Mouse (Mus musculus): Measurements from ENCODE around the gene Cnot6. TPM values are rescaled to one million over a fixed set of nuclear protein-coding genes. Genes with fewer than 3 reads are reported as not detected.

The Cnot6 gene
- polyA plus RNA-seq, 1 experiment from 2014 or later, result 61.5 TPM

DNA sequence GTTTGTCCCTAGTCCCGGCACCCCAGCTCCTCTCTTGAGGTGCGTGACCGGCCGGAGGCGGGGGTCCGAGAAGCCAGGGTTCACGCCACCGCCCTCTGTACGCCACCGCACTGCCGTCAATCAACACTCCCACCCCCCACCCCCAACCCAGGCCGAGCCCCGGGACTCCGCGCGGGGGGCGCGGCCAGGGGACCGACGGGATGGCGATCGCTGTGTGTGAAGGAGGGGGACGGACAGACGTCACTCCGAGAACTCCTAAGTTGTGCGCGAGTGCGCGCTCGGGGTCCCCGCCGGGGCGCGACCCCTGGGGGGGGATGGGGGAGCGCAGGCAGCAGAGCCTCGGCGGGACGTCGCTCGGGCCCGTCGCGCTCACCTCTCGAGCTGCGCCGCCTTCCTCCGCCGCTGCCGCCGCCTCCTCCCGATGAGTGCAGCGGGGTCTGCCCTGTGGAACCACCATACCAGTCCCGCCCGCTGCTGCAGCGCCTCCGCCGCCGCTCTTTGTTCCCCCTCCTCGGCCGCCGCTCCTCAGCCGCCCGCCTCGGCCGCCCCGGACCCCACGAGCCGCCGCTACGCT lies 455 bp downstream of the Cnot6 start:
- Histone ChIP-seq H3K9ac (peak overlapping the region; percentile 95), H3K4me3 (peak overlapping the region; percentile 95), H3K4me1 (replicated peaks) (peaks cover 30% of the 10 kb centered on the region), H3K27me3 (replicated peaks) (no peaks in the 10 kb centered on the region), H3K9me3 (replicated peaks) (no peaks in the 10 kb centered on the region), H3K36me3 (peaks cover 6% of the 10 kb centered on the region; the same call in 1 of the 2 replicates), H3K27ac (ENCODE audit: poor library complexity, severe bottlenecking) (peak overlapping the region; percentile 89), H3K4me2 (peak overlapping the region; percentile 76)
- peak; percentile 56 for ATAC-seq (ENCODE audit: insufficient number of reproducible peaks, low FRiP score)
- under 1% methylated on average over 61 of the region's 70 CpGs for WGBS

- 75% methylated on average over 2 of the region's 2 CpGs for WGBS
- Histone ChIP-seq H3K4me3 (peak overlapping the region; percentile 95), H3K27me3 (replicated peaks) (no peaks in the 10 kb centered on the region), H3K36me3 (peaks cover 14% of the 10 kb centered on the region; the same call in 1 of the 2 replicates), H3K9ac (peak overlapping the region; percentile 95; the same call in 1 of the 2 replicates), H3K4me2 (peak overlapping the region; percentile 76), H3K4me1 (replicated peaks) (peaks cover 35% of the 10 kb centered on the region), H3K27ac (ENCODE audit: poor library complexity, severe bottlenecking) (no peak overlapping the region), H3K9me3 (replicated peaks) (no peaks in the 10 kb centered on the region)
- ATAC-seq (ENCODE audit: insufficient number of reproducible peaks, low FRiP score), result no peak
Observed at GRCm38 (mm10) chr11:49710664-49711063, 1.9 kb downstream of the Cnot6 start.

- no peak overlapping the region for H3K9ac ChIP-seq
- no peaks in the 10 kb centered on the region for H3K9me3 ChIP-seq (replicated peaks)
- 76% methylated on average over 2 of the region's 2 CpGs for WGBS
- H3K27ac ChIP-seq (ENCODE audit: poor library complexity, severe bottlenecking), result no peak overlapping the region
- peaks cover 21% of the 10 kb centered on the region; the same call in 1 of the 2 replicates for H3K36me3 ChIP-seq
- no peak overlapping the region for H3K4me2 ChIP-seq
- no peaks in the 10 kb centered on the region for H3K27me3 ChIP-seq (replicated peaks)
- H3K4me3 ChIP-seq, result no peak overlapping the region
- H3K4me1 ChIP-seq (replicated peaks), result peaks cover 21% of the 10 kb centered on the region
- no peak for ATAC-seq (ENCODE audit: insufficient number of reproducible peaks, low FRiP score)
Observed at GRCm38 (mm10) chr11:49707834-49708233, 4.7 kb downstream of the Cnot6 start.

- Histone ChIP-seq H3K27me3 (replicated peaks) (no peaks in the 10 kb centered on the region), H3K36me3 (peaks cover 39% of the 10 kb centered on the region), H3K9ac (no peak overlapping the region), H3K4me1 (replicated peaks) (peaks cover 9% of the 10 kb centered on the region), H3K4me2 (no peak overlapping the region), H3K27ac (ENCODE audit: poor library complexity, severe bottlenecking) (no peak overlapping the region), H3K4me3 (no peak overlapping the region), H3K9me3 (replicated peaks) (no peaks in the 10 kb centered on the region)
- no peak for ATAC-seq (ENCODE audit: insufficient number of reproducible peaks, low FRiP score)
- 58% methylated on average over 8 of the region's 8 CpGs for WGBS
Observed at GRCm38 (mm10) chr11:49704804-49705203, 7.7 kb downstream of the Cnot6 start.

DNA sequence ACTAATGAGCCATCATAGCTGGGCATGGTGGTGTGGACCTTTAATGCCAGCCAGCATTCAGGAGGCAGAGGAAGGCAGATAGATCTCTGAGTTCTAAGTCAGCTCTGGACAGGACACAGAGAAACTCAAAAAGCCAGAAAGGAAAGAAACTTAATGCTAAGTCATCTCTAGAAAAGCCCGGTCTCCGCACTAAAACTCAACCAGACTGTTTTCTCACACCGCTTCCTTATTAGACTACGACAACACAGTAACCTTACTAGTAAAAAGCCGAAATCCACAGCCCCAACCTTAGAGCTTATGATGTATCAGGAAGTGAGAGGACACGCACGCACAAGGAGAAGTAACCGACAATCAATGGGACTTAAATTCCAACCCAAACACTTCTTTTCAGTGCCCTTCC lies 10.5 kb downstream of the Cnot6 start:
- Histone ChIP-seq H3K9ac (no peak overlapping the region), H3K4me3 (no peak overlapping the region), H3K27ac (ENCODE audit: poor library complexity, severe bottlenecking) (no peak overlapping the region), H3K4me2 (no peak overlapping the region), H3K4me1 (replicated peaks) (peaks cover 7% of the 10 kb centered on the region), H3K36me3 (peaks cover 48% of the 10 kb centered on the region), H3K9me3 (replicated peaks) (no peaks in the 10 kb centered on the region), H3K27me3 (replicated peaks) (no peaks in the 10 kb centered on the region)
- WGBS, result 97% methylated on average over 8 of the region's 8 CpGs
- ATAC-seq (ENCODE audit: insufficient number of reproducible peaks, low FRiP score), result no peak

- 93% methylated on average over 1 of the region's 1 CpGs for WGBS
- no peaks in the 10 kb centered on the region for H3K9me3 ChIP-seq (replicated peaks)
- no peak overlapping the region for H3K27ac ChIP-seq (ENCODE audit: poor library complexity, severe bottlenecking)
- peaks cover 44% of the 10 kb centered on the region for H3K36me3 ChIP-seq
- H3K4me3 ChIP-seq, result no peak overlapping the region
- no peak for ATAC-seq (ENCODE audit: insufficient number of reproducible peaks, low FRiP score)
- H3K4me2 ChIP-seq, result no peak overlapping the region
- no peak overlapping the region for H3K9ac ChIP-seq
- no peaks in the 10 kb centered on the region for H3K27me3 ChIP-seq (replicated peaks)
- peaks cover 9% of the 10 kb centered on the region for H3K4me1 ChIP-seq (replicated peaks)
Observed at GRCm38 (mm10) chr11:49699079-49699478, 13.4 kb downstream of the Cnot6 start.

- H3K4me3 ChIP-seq, result no peak overlapping the region
- 87% methylated on average over 5 of the region's 5 CpGs for whole genome bisulfite sequencing
- no peaks in the 10 kb centered on the region for H3K27me3 ChIP-seq (replicated peaks)
- ATAC-seq (ENCODE audit: insufficient number of reproducible peaks, low FRiP score), result no peak
- H3K9ac ChIP-seq, result no peak overlapping the region
- no peak overlapping the region for H3K4me2 ChIP-seq
- H3K27ac ChIP-seq (ENCODE audit: poor library complexity, severe bottlenecking), result no peak overlapping the region
- H3K9me3 ChIP-seq (replicated peaks), result no peaks in the 10 kb centered on the region
- peaks cover 9% of the 10 kb centered on the region for H3K4me1 ChIP-seq (replicated peaks)
- peaks cover 47% of the 10 kb centered on the region for H3K36me3 ChIP-seq
Observed at GRCm38 (mm10) chr11:49697779-49698178, 14.7 kb downstream of the Cnot6 start.

DNA sequence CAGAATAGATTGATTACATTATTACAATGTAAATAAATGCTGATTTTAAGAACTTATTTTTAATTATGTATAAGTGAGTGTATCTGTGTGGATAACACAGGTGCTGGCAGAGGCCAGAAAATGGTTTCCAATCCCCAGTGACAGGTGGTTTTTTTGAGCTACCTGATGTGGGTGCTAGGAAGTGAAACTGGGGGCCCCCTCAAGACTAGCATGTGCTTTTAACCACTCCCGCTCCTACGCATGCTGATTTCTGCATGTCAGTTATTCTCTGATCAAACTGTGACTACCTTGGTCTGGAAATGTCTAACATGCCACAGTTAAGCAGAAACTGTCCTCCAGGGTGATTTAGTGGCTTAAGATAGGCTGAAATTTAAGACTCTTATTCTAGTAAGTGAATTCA lies 16.1 kb downstream of the Cnot6 start:
- Histone ChIP-seq H3K27me3 (replicated peaks) (no peaks in the 10 kb centered on the region), H3K9me3 (replicated peaks) (no peaks in the 10 kb centered on the region), H3K9ac (no peak overlapping the region), H3K4me2 (no peak overlapping the region), H3K27ac (ENCODE audit: poor library complexity, severe bottlenecking) (no peak overlapping the region), H3K4me3 (no peak overlapping the region), H3K4me1 (replicated peaks) (peaks cover 9% of the 10 kb centered on the region), H3K36me3 (peaks cover 44% of the 10 kb centered on the region)
- no peak for ATAC-seq (ENCODE audit: insufficient number of reproducible peaks, low FRiP score)
- WGBS, result 92% methylated on average over 2 of the region's 2 CpGs

- Histone ChIP-seq H3K9me3 (replicated peaks) (no peaks in the 10 kb centered on the region), H3K4me3 (no peak overlapping the region), H3K9ac (no peak overlapping the region), H3K27ac (ENCODE audit: poor library complexity, severe bottlenecking) (no peak overlapping the region), H3K4me2 (no peak overlapping the region), H3K36me3 (peaks cover 38% of the 10 kb centered on the region), H3K4me1 (replicated peaks) (peaks cover 9% of the 10 kb centered on the region), H3K27me3 (replicated peaks) (no peaks in the 10 kb centered on the region)
- no peak for ATAC-seq (ENCODE audit: insufficient number of reproducible peaks, low FRiP score)
- WGBS, result 91% methylated on average over 2 of the region's 2 CpGs
Observed at GRCm38 (mm10) chr11:49695695-49696094, 16.8 kb downstream of the Cnot6 start.

GRCm38 (mm10) chr11:49695013-49695412 lies 17.5 kb downstream of the Cnot6 start:
- H3K27me3 ChIP-seq (replicated peaks), result no peaks in the 10 kb centered on the region
- no peaks in the 10 kb centered on the region for H3K9me3 ChIP-seq (replicated peaks)
- H3K4me2 ChIP-seq, result no peak overlapping the region
- no peak for ATAC-seq (ENCODE audit: insufficient number of reproducible peaks, low FRiP score)
- no peak overlapping the region for H3K4me3 ChIP-seq
- no peak overlapping the region for H3K9ac ChIP-seq
- peaks cover 41% of the 10 kb centered on the region for H3K36me3 ChIP-seq
- H3K4me1 ChIP-seq (replicated peaks), result peaks cover 9% of the 10 kb centered on the region
- no peak overlapping the region for H3K27ac ChIP-seq (ENCODE audit: poor library complexity, severe bottlenecking)
- WGBS, result 94% methylated on average over 3 of the region's 3 CpGs

GRCm38 (mm10) chr11:49684237-49684973 lies 28.1 kb downstream of the Cnot6 start:
- no peaks in the 10 kb centered on the region for H3K27me3 ChIP-seq (replicated peaks)
- WGBS, result 68% methylated on average over 12 of the region's 12 CpGs
- no peaks in the 10 kb centered on the region for H3K9me3 ChIP-seq (replicated peaks)
- H3K4me2 ChIP-seq, result peak overlapping the region; percentile 47
- H3K27ac ChIP-seq (ENCODE audit: poor library complexity, severe bottlenecking), result peak overlapping the region; percentile 95
- ATAC-seq (ENCODE audit: insufficient number of reproducible peaks, low FRiP score), result peak; percentile 69
- H3K9ac ChIP-seq, result no peak overlapping the region
- H3K36me3 ChIP-seq, result peaks cover 60% of the 10 kb centered on the region
- H3K4me3 ChIP-seq, result no peak overlapping the region
- H3K4me1 ChIP-seq (replicated peaks), result peaks cover 5% of the 10 kb centered on the region

Data from heart, embryonic 12.5 days (tissue).